Mouse (Mus musculus): Measurements from ENCODE around the gene AW822073. TPM values are rescaled to one million over a fixed set of nuclear protein-coding genes. Genes with fewer than 3 reads are reported as not detected.
"Not testable (repeated sequence)": the region's sequence is repeated elsewhere in the genome, so short reads cannot be mapped to it uniquely, and the experiment has no call there.

The AW822073 gene
- total RNA-seq (2021): not detected
- long read RNA-seq, experiment 1: 0 reads
- long read RNA-seq, experiment 2: 0 reads

DNA sequence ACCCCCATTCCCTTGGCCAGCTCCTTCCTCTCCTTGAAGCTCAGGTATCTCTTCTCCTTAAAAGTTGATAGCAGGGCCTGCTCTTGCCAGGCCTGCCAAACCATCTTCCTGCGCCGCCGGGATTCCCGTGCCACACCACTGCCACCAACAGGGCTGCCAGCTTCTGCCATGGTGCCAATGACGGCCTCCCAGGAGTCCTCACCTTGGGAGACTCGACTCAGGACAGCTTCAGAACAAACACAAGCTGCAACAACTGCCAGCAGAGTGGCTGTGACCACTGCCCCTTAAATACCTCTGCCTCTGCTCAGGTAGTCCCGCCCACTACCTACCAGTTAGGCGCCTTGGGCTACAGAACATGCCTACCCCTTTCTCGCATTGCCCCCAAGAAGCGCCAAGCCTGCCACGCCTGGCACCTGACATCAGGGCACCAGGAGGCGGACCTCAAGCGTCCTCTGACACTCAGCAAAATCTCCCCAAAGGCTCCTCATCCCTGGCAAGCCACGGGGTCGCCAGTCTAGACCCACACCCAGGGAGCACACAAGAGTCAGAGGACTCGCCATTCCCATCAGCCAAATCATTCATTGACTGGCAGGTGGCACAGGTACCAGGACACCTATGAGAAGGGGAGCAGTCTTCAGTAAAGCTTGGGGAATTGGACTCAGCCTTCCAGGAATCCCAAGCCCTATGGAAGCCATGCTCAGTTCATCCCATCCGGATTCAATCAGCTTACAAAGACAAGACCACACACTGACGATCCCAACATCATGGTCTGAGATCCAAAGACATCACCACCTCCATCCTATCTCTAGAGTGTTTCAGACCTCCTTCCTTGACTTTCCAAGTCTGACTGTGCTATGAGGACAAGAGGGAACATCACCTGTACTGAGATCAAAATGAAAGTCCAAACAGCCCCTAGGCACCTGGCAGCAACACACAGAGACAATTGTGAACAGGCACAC lies at the start of gene AW822073:
TSS of gene AW822073 (minus strand) at position 104 of the 959 bp plus-strand sequence.
- DNase-seq (ENCODE audit: low spot score in 2 of 2): peak in 1 of 2 experiments; percentile 58

DNA sequence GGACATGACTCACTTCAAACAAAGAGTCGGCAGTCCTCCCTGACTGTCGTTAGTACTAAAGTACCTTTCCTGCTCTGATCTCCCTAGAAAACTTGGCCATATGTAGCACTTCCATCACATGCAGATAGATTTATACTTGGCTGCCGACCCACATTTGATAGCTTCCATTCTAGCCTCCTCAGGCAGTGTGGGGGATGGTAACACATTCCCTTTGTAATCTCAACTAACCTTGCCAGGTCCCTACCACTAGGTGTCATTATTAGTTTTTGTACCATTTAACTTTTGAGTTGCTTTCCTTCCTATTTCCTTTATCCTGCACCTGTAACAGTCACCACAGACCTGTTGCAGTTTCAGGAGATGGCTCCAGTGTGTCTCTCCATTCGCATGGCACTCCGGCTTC lies 33.7 kb upstream of the AW822073 start:
- peak in 1 of 2 experiments; percentile 12 for DNase-seq (ENCODE audit: low spot score in 2 of 2)

DNA sequence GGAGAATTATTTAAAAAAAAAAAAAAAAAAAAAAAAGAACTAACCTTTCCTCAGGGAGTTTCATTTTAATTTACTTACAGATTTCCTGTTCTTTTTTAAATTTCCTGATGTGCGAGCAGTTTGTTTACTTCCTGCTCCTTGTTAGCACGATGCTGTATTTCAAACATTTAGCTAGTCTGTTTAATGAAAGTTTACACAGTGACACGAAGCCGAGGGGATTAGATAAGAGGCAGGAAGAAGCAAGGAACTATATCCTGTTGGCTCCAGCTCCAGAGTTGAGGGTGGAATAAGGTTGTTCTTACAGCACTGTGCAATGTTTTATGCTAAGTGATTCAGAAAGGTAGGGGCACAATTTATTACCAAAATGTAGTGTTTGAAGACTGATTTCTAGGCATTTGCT lies 31.2 kb upstream of the AW822073 start:
- DNase-seq (ENCODE audit: low spot score in 2 of 2): no peak

DNA sequence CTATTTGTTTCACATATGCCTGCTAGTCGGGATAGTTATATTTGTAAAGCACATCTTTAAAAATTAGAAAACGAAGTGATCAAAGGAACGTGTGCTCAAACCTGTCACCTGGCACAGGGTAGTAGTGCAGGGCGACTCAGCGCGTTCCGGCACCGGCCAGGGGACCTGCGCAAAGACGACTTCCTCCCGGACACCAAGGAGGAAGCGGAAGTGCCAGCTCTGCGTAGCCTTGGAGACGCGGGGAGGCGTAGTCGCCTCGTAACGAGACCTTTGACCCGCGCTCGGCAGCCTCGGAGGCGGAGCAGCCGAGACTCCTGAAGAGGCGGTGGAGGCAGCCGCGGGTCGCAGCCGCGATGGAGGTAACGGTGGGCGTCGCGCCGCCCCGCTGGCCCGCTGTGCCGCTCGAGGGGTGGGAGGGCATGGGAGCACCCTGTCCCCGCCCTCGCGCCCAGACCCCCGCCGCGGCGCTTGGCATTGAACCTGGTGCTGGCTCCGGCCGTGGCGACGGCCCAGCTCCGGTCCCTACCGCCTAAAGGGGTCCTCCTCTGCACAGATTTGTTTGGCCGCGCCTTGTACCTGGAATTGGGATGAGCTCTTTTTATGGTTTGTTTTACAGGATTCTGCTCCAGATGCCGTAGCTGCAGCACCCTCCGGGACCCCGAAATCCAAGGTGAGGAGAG lies 30.6 kb upstream of the AW822073 start, which contains the start of gene Gcc2:
TSS of gene Gcc2 (plus strand) at position 285 of the 680 bp plus-strand sequence.
- DNase-seq (ENCODE audit: low spot score in 2 of 2): peak; percentile 87

DNA sequence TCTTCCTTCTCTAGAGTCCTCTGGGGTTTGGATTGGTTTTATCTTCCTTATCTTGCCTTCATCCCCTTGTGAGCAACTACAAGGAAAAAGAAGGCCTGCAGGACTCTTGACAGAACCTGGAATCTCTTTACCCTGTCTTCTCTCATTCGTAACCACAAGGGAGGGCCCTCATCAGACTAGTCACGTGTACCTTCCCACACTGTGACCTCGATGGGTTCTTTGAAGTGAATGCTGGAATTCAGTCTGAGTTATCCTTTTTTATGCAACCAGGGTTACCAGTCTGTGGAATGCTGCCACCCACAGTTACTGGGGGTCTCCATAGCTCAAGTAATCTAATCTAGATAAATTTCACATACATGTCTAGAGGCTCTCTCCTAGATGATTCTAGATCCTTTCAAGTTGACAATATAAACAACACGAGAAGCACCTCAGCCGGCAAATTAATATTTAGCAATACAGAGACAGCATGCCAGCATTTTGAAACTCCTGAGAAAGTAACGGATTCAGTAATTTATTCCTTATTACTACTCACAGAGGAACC lies 30.0 kb upstream of the AW822073 start:
- peak in 1 of 2 experiments; percentile 9 for DNase-seq (ENCODE audit: low spot score in 2 of 2)

DNA sequence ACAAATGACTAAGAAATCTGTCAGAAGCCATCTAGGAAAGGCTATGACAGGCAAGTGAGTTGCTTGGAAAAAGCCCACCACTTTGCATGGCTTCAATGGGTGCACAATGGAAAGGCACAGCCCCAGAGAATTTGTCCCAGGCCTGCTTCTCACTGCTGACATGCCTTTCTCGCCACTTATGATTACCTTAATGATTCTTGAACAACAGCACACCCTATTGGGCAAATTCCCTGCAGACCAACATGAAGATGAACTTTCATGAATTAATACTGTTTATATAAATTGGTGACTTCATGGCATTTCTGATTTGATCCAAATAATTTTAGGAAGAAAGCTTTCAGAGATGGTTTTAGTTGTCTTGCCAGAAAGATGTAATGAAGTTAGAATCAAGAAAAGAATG lies 24.8 kb upstream of the AW822073 start:
- DNase-seq (ENCODE audit: low spot score in 2 of 2): no peak

DNA sequence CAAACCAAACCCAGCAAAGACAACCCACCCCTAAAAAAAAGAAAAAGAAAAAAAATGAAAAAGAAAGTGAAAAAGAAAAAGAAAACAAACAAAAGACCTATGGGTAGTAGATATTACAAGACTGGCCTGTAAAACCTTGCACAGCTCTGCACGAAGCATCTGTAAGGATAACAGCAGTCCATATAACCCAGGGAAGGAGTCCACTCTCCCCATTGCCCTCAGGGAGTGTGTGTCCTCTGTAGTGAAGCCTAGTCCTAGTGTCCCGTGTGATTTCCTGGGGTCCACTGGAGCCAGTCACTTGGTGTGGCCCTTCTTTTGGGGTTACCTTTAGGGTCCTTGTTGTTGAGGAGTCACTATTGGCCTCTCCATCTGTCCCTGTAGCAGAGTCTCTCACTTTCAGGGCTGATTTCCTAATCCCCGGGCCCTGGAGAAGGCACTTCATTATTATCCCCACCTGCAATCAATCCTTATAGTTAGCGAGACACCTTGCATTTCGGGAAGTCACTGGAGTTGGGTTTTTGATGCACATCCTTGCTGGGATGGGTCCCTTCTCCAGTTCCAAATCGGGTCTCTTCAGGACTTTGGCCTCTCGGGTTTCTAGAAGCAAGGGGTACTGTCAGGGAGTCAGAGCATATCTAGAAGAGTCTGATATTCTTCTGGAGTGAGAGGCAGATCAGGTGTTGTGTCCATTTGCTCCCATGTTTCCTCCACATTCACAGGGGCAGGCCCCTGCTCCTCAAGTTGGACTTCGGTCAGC lies 14.4 kb upstream of the AW822073 start:
- peak; percentile 62 to 70 for DNase-seq (ENCODE audit: low spot score in 2 of 2)

DNA sequence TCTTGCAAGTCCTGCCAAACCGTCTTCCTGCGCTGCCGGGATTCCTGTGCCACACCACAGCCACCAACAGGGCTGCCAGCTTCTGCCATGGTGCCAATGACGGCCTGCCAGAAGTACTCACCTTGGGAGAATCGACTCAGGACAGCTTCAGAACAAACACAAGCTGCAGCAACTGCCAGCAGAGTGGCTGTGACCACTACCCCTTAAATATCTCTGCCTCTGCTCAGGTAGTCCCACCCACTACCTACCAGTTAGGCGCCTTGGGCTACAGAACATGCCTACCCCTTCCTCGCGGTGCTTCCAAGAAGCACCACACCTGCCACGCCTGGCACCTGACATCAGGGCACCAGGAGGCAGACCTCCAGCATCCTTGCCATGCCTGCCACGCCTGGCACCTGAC lies 11.9 kb upstream of the AW822073 start, which contains the start of gene Gm4981:
TSS of gene Gm4981 (minus strand) at position 89 of the 400 bp plus-strand sequence.
- DNase-seq (ENCODE audit: low spot score in 2 of 2): no peak

DNA sequence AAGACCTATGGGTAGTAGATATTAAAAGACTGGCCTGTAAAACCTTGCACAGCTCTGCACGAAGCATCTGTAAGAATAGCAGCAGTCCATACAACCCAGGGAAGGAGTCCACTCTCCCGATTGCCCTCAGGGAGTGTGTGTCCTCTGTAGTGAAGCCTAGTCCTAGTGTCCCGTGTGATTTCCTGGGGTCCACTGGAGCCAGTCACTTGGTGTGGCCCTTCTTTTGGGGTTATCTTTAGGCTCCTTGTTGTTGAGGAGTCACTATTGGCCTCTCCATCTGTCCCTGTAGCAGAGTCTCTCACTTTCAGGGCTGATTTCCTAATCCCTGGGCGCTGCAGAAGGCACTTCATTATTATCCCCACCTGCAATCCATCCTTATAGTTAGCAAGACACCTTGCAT lies 10.3 kb upstream of the AW822073 start:
- DNase-seq (ENCODE audit: low spot score in 2 of 2): not testable (repeated sequence)

DNA sequence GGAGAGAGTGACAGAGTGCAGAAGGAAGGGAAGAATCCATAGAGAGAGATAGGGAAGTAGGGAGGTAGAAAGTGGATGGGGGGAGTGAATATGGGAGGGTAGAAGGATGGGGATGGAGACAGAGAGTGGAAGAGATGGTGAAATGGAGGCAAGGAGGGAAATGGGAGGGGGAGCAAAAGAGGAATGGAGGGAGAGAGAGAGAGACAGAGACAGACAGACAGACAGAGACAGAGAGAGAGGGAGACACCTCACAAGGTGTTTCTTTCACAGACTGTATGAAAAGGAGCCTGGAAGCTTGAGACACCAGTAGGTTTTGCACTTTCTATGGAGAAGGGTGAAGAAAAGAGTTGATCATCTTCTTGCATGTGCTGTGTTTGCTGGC lies 9.0 kb upstream of the AW822073 start:
- DNase-seq (ENCODE audit: low spot score in 2 of 2): not testable (repeated sequence)

DNA sequence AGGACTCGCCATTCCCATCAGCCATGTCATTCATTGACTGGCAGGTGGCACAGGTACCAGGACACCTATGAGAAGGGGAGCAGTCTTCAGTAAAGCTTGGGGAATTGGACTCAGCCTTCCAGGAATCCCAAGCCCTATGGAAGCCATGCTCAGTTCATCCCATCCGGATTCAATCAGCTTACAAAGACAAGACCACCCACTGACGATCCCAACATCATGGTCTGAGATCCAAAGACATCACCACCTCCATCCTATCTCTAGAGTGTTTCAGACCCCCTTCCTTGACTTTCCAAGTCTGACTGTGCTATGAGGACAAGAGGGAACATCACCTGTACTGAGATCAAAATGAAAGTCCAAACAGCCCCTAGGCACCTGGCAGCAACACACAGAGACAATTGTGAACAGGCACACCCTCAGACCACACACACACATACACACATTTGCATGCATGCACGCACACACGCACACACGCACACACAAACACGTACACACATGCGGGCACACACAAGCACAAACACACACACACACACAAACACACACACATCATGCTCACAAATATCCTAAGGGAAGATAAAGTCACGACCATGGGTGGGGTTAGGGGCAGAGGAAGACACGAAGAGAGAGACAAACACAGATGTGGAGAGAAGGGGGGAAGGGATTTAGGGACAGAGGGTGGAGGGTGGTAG lies 8.5 kb upstream of the AW822073 start:
- peak in 1 of 2 experiments; percentile 44 for DNase-seq (ENCODE audit: low spot score in 2 of 2)

DNA sequence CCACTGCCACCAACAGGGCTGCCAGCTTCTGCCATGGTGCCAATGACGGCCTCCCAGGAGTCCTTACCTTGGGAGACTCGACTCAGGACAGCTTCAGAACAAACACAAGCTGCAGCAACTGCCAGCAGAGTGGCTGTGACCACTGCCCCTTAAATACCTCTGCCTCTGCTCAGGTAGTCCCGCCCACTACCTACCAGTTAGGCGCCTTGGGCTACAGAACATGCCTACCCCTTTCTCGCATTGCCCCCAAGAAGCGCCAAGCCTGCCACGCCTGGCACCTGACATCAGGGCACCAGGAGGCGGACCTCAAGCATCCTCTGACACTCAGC lies 7.9 kb upstream of the AW822073 start, which contains the start of gene Duxf3:
TSS of gene Duxf3 (minus strand) at position 35 of the 329 bp plus-strand sequence.
- DNase-seq (ENCODE audit: low spot score in 2 of 2): not testable (repeated sequence)

DNA sequence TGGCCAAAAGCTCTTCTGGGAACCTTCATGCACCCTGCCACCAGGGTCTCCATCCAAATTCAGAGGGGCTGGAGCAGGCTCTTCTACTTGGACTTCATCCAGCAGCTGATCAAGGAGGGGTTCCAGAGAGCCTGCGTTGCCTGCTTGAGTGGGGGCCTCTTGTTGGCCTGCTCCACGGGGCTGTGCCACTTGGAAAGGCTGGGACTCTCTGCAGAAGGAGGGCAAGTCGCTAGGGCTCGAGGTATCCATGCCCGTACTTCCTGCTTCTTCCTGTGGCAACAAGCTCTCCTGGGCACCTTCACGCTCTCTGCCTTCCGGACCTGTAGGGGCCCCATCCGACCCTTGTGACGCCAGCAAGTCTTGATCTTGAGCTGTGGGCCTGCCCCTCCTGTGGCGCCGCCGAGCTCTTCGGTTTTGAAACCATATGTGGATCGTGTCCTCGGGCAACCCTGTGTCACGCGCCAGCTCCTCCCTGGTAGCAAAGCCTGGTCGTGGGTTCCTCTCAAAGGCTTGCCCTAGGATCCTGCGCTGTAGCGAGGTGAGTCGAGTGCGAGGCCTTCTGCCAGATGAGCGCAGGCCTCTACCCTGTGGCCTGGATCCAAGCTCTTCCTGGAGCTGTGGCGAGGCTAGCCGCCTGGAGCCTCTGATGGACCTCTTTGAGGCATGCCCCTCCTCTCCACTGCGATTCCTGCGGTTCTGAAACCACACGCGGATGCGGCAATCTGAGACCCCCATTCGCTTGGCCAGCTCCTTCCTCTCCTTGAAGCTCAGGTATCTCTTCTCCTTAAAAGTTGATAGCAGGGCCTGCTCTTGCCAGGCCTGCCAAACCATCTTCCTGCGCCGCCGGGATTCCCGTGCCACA lies 7.3 kb upstream of the AW822073 start:
- DNase-seq (ENCODE audit: low spot score in 2 of 2): peak; percentile 78 to 87

DNA sequence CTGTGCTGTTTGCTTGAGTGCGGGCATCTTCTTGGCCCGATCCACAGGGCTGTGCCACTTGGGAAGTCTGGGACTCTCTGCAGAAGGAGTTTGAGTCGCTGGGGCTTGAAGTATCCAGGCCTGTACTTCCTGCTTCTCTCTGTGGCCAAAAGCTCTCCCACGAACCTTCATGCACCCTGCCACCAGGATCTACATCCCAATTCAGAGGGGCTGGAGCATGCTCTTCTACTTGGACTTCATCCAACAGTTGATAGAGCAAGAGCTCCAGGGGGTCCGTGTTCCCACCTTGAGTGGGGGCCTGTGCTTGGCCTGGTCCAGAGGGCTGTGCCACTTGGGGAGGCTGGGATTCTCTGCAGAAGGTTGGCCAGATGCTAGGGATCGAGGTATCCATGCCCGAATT lies 6.4 kb upstream of the AW822073 start:
- DNase-seq (ENCODE audit: low spot score in 2 of 2): peak in 1 of 2 experiments; percentile 63

DNA sequence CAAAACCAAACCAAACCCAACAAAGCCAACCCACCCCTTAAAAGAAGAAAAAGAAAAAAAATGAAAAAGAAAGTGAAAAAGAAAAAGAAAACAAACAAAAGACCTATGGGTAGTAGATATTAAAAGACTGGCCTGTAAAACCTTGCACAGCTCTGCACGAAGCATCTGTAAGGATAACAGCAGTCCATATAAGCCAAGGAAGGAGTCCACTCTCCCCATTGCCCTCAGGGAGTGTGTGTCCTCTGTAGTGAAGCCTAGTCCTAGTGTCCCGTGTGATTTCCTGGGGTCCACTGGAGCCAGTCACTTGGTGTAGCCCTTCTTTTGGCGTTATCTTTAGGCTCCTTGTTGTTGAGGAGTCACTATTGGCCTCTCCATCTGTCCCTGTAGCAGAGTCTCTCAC lies 5.3 kb upstream of the AW822073 start:
- not testable (repeated sequence) for DNase-seq (ENCODE audit: low spot score in 2 of 2)

DNA sequence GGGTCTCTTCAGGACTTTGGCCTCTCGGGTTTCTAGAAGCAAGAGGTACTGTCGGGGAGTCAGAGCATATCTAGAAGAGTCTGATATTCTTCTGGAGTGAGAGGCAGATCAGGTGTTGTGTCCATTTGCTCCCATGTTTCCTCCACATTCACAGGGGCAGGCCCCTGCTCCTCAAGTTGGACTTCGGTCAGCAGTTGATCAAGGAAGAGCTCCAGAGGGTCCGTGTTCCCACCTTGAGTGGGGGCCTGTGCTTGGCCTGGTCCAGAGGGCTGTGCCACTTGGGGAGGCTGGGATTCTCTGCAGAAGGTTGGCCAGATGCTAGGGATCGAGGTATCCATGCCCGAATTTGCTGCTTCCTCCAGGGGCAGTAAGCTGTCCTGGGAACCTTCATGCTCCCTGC lies 3.1 kb upstream of the AW822073 start:
- DNase-seq (ENCODE audit: low spot score in 2 of 2): peak in 1 of 2 experiments; percentile 48

DNA sequence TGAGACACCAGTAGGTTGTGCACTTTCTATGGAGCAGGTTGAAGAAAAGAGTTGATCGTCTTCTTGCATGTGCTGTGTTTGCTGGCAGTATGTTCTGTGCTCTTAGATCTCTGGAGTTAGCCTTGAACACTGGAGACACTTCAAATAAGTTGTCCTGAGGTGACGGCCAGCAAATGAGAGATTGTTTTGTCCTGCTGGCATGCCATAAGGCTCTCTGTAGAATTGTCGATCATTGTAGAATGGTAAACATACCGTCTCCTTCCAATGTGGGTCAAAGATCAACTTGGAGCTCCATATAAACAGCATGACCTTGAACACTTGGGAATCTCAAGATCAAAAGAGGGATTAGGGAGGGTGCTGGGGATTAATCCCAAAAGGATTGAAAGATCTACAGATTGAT lies 1.6 kb upstream of the AW822073 start:
- DNase-seq (ENCODE audit: low spot score in 2 of 2): not testable (repeated sequence)

DNA sequence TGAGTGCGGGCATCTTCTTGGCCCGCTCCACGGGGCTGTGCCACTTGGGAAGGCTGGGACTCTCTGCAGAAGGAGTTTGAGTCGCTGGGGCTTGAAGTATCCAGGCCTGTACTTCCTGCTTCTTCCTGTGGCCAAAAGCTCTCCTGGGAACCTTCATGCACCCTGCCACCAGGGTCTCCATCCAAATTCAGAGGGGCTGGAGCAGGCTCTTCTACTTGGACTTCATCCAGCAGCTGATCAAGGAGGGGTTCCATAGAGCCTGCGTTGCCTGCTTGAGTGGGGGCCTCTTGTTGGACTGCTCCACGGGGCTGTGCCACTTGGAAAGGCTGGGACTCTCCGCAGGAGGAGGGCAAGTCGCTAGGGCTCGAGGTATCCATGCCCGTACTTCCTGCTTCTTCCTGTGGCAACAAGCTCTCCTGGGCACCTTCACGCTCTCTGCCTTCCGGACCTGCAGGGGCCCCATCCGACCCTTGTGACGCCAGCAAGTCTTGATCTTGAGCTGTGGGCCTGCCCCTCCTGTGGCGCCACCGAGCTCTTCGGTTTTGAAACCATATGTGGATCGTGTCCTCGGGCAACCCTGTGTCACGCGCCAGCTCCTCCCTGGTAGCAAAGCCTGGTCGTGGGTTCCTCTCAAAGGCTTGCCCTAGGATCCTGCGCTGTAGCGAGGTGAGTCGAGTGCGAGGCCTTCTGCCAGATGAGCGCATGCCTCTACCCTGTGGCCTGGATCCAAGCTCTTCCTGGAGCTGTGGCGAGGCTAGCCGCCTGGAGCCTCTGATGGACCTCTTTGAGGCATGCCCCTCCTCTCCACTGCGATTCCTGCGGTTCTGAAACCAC lies 541 bp downstream of the AW822073 start:
- peak; percentile 69 to 81 for DNase-seq (ENCODE audit: low spot score in 2 of 2)

Data from adrenal gland, adult 18-20 months (tissue).